Mouse (Mus musculus) lung, embryonic 15.5 days (tissue): ENCODE measurements around the gene Pmel. TPM values are rescaled to one million over a fixed set of nuclear protein-coding genes. Genes with fewer than 3 reads are reported as not detected.
A peak's percentile ranks its signal among the peaks of the same experiment; 100 is the strongest.
"Not testable (repeated sequence)": the region's sequence is repeated elsewhere in the genome, so short reads cannot be mapped to it uniquely, and the experiment has no call there.

Experiments
- ATAC-seq: fragments of 200-750 bp; cut with Nextera tagmentation; 2 replicates; pipeline ENCODE4 v1.8.0; 2017; ENCODE audit warnings: moderate number of reproducible peaks, borderline replicate concordance; ENCODE audit not compliant: low FRiP score, low TSS enrichment; ENCODE audit errors: extremely low read depth
- H3K27ac ChIP-seq: fragments of 300-500 bp; sonication (generic); 2 replicates; pipeline ENCODE4 v1.5.1; 2015; ENCODE audit warnings: moderate library complexity, mild to moderate bottlenecking, inconsistent platforms
- H3K27me3 ChIP-seq: fragments of 300-500 bp; sonication (generic); 2 replicates; pipeline ENCODE4 v1.6.1; 2015; ENCODE audit warnings: inconsistent platforms
- H3K36me3 ChIP-seq: fragments of 300-500 bp; sonication (generic); 2 replicates; pipeline ENCODE4 v1.6.1; 2015; ENCODE audit warnings: inconsistent platforms
- H3K4me1 ChIP-seq: fragments of 300-500 bp; sonication (generic); 2 replicates; pipeline ENCODE4 v1.6.1; 2015; ENCODE audit warnings: inconsistent platforms
- H3K4me2 ChIP-seq: fragments of 300-500 bp; sonication (generic); 2 replicates; pipeline ENCODE4 v1.6.1; 2015; ENCODE audit warnings: inconsistent platforms, mild to moderate bottlenecking, moderate library complexity
- H3K4me3 ChIP-seq: fragments of 300-500 bp; sonication (generic); 2 replicates; pipeline ENCODE4 v1.5.1; 2015; ENCODE audit warnings: mild to moderate bottlenecking, inconsistent platforms
- H3K9ac ChIP-seq: fragments of 300-500 bp; sonication (generic); 2 replicates; pipeline ENCODE4 v1.6.1; 2015; ENCODE audit warnings: inconsistent platforms
- H3K9me3 ChIP-seq: fragments of 300-500 bp; sonication (generic); 2 replicates; pipeline ENCODE4 v1.6.1; 2016; ENCODE audit warnings: inconsistent platforms
- WGBS: fragments of 180-500 bp; shearing (Covaris S2); methylation state at CpG from one replicate; pipeline ENCODE4 v1.1.7; 2015; 5-methylcytosine and 5-hydroxymethylcytosine counted together
- polyA plus RNA-seq: library from polyadenylated mRNA; unstranded; fragments of >200 nt; fragmentation: Nextera tagmentation; extraction: Ambion mirVana; gene quantifications from 2 replicates; pipeline ENCODE4 v1.2.1, GENCODE M21; 2015

Gene Pmel
- polyA plus RNA-seq, 1 experiment from 2014 or later = 1.3 TPM

GRCm38 (mm10) chr10:128705317-128705693, 1.3 kb downstream of the Pmel start:
- Histone ChIP-seq H3K4me1 (peaks cover 18% of the 10 kb centered on the region), H3K36me3 (peaks cover 26% of the 10 kb centered on the region), H3K27me3 (no peaks in the 10 kb centered on the region), H3K9me3 (no peaks in the 10 kb centered on the region), H3K27ac (peak overlapping the region; percentile 99), H3K4me3 (peak overlapping the region; percentile 96), H3K4me2 (peak overlapping the region; percentile 62), H3K9ac (peak overlapping the region; percentile 58)
- WGBS = 10% methylated on average over 11 of the region's 11 CpGs
- no peak for ATAC-seq

- H3K9me3 ChIP-seq, ATAC-seq, H3K4me3 ChIP-seq, H3K36me3 ChIP-seq, H3K4me1 ChIP-seq, H3K9ac ChIP-seq, H3K4me2 ChIP-seq, H3K27ac ChIP-seq, H3K27me3 ChIP-seq: not testable (repeated sequence)
- 95% methylated on average over 7 of the region's 7 CpGs for WGBS
These were observed 7.3 kb downstream of the Pmel start for GRCm38 (mm10) chr10:128711318-128711717.

GRCm38 (mm10) chr10:128715559-128716537, 11.9 kb downstream of the Pmel start:
- Histone ChIP-seq H3K27ac (no peak overlapping the region), H3K4me1 (no peaks in the 10 kb centered on the region), H3K27me3 (no peaks in the 10 kb centered on the region), H3K4me2 (no peak overlapping the region), H3K9me3 (no peaks in the 10 kb centered on the region), H3K36me3 (no peaks in the 10 kb centered on the region), H3K9ac (no peak overlapping the region), H3K4me3 (no peak overlapping the region)
- WGBS = 85% methylated on average over 19 of the region's 19 CpGs
- ATAC-seq = no peak

- H3K9me3 ChIP-seq, ATAC-seq, H3K4me2 ChIP-seq, H3K27ac ChIP-seq, H3K9ac ChIP-seq, H3K27me3 ChIP-seq, H3K4me1 ChIP-seq, H3K4me3 ChIP-seq, H3K36me3 ChIP-seq: not testable (repeated sequence)
- 84% methylated on average over 3 of the region's 4 CpGs for WGBS
These were observed 21.5 kb downstream of the Pmel start for GRCm38 (mm10) chr10:128725466-128725865.

- ATAC-seq = no peak
- Histone ChIP-seq H3K4me2 (no peak overlapping the region), H3K9me3 (no peaks in the 10 kb centered on the region), H3K27ac (no peak overlapping the region), H3K9ac (no peak overlapping the region), H3K4me3 (no peak overlapping the region), H3K4me1 (no peaks in the 10 kb centered on the region; the same call in 1 of the 2 replicates), H3K27me3 (no peaks in the 10 kb centered on the region), H3K36me3 (peaks cover 4% of the 10 kb centered on the region; the same call in 1 of the 2 replicates)
- WGBS = 75% methylated on average over 5 of the region's 5 CpGs
These were observed 24.1 kb downstream of the Pmel start for GRCm38 (mm10) chr10:128728059-128728458.

GRCm38 (mm10) chr10:128731002-128731433, 27.0 kb downstream of the Pmel start:
- H3K9ac ChIP-seq = no peak overlapping the region
- H3K4me3 ChIP-seq = no peak overlapping the region
- H3K27me3 ChIP-seq = no peaks in the 10 kb centered on the region
- no peaks in the 10 kb centered on the region for H3K9me3 ChIP-seq
- H3K36me3 ChIP-seq = peaks cover 6% of the 10 kb centered on the region; the same call in 1 of the 2 replicates
- no peak overlapping the region for H3K27ac ChIP-seq
- peak; percentile 58; the same call in 1 of the 2 replicates for ATAC-seq
- H3K4me1 ChIP-seq = no peaks in the 10 kb centered on the region; the same call in 1 of the 2 replicates
- WGBS = 16% methylated on average over 10 of the region's 10 CpGs
- no peak overlapping the region for H3K4me2 ChIP-seq

- Histone ChIP-seq H3K4me1 (no peaks in the 10 kb centered on the region; the same call in 1 of the 2 replicates), H3K27me3 (no peaks in the 10 kb centered on the region), H3K4me3 (no peak overlapping the region), H3K9me3 (no peaks in the 10 kb centered on the region), H3K27ac (no peak overlapping the region), H3K9ac (no peak overlapping the region), H3K36me3 (peaks cover 6% of the 10 kb centered on the region; the same call in 1 of the 2 replicates), H3K4me2 (no peak overlapping the region)
- no peak for ATAC-seq
These were observed 28.0 kb downstream of the Pmel start for GRCm38 (mm10) chr10:128731992-128732391.

GRCm38 (mm10) chr10:128737435-128737834, 33.4 kb downstream of the Pmel start:
- H3K4me1 ChIP-seq = peaks cover 7% of the 10 kb centered on the region
- H3K27me3 ChIP-seq = peaks cover under 1% of the 10 kb centered on the region; the same call in 1 of the 2 replicates
- H3K36me3 ChIP-seq = peaks cover 6% of the 10 kb centered on the region; the same call in 1 of the 2 replicates
- ATAC-seq = no peak
- H3K9ac ChIP-seq = no peak overlapping the region
- H3K4me3 ChIP-seq = no peak overlapping the region
- 6% methylated on average over 15 of the region's 15 CpGs for WGBS
- peak overlapping the region; percentile 47 for H3K4me2 ChIP-seq
- no peaks in the 10 kb centered on the region for H3K9me3 ChIP-seq
- H3K27ac ChIP-seq = no peak overlapping the region

- Histone ChIP-seq H3K9ac (no peak overlapping the region), H3K27ac (no peak overlapping the region), H3K36me3 (no peaks in the 10 kb centered on the region), H3K27me3 (peaks cover 4% of the 10 kb centered on the region; the same call in 1 of the 2 replicates), H3K4me1 (peaks cover 30% of the 10 kb centered on the region), H3K9me3 (no peaks in the 10 kb centered on the region), H3K4me2 (no peak overlapping the region), H3K4me3 (no peak overlapping the region)
- ATAC-seq = no peak
- WGBS = 45% methylated on average over 2 of the region's 2 CpGs
These were observed 36.3 kb downstream of the Pmel start for GRCm38 (mm10) chr10:128740296-128740695.

GRCm38 (mm10) chr10:128742616-128743015, 38.6 kb downstream of the Pmel start:
- peaks cover 4% of the 10 kb centered on the region; the same call in 1 of the 2 replicates for H3K27me3 ChIP-seq
- peak overlapping the region; percentile 95 for H3K4me2 ChIP-seq
- 18% methylated on average over 4 of the region's 4 CpGs for WGBS
- H3K36me3 ChIP-seq = no peaks in the 10 kb centered on the region
- no peak for ATAC-seq
- H3K27ac ChIP-seq = no peak overlapping the region
- no peaks in the 10 kb centered on the region for H3K9me3 ChIP-seq
- peak overlapping the region; percentile 67 for H3K4me3 ChIP-seq
- H3K4me1 ChIP-seq = peaks cover 37% of the 10 kb centered on the region
- H3K9ac ChIP-seq = no peak overlapping the region

GRCm38 (mm10) chr10:128743235-128743634, 39.2 kb downstream of the Pmel start:
- 3% methylated on average over 7 of the region's 7 CpGs for WGBS
- Histone ChIP-seq H3K9me3 (no peaks in the 10 kb centered on the region), H3K4me1 (peaks cover 34% of the 10 kb centered on the region), H3K27me3 (peaks cover 4% of the 10 kb centered on the region; the same call in 1 of the 2 replicates), H3K9ac (peak overlapping the region; percentile 61), H3K27ac (peak overlapping the region; percentile 77; the same call in 1 of the 2 replicates), H3K36me3 (no peaks in the 10 kb centered on the region), H3K4me2 (peak overlapping the region; percentile 95), H3K4me3 (peak overlapping the region; percentile 67)
- ATAC-seq = no peak

- H3K4me2 ChIP-seq = peak overlapping the region; percentile 95
- ATAC-seq = peak; percentile 51; the same call in 1 of the 2 replicates
- peaks cover 35% of the 10 kb centered on the region for H3K4me1 ChIP-seq
- peaks cover 4% of the 10 kb centered on the region; the same call in 1 of the 2 replicates for H3K27me3 ChIP-seq
- H3K27ac ChIP-seq = peak overlapping the region; percentile 77
- H3K4me3 ChIP-seq = peak overlapping the region; percentile 67
- peak overlapping the region; percentile 61 for H3K9ac ChIP-seq
- no peaks in the 10 kb centered on the region for H3K36me3 ChIP-seq
- no peaks in the 10 kb centered on the region for H3K9me3 ChIP-seq
- 2% methylated on average over 36 of the region's 37 CpGs for WGBS
These were observed 39.8 kb downstream of the Pmel start for GRCm38 (mm10) chr10:128743791-128744191.
